Mouse (Mus musculus): ENCODE data around the gene Atrip.

Gene Atrip

GRCm38 (mm10) chr9:109097291-109097690, 23.4 kb upstream of the Atrip start:
- no peak for DNase-seq

GRCm38 (mm10) chr9:109096856-109097255, 22.9 kb upstream of the Atrip start:
- no peak for DNase-seq

GRCm38 (mm10) chr9:109096251-109096661, 22.3 kb upstream of the Atrip start:
- no peak for DNase-seq

GRCm38 (mm10) chr9:109095137-109095982, 21.4 kb upstream of the Atrip start, which contains the start of gene Plxnb1:
Plxnb1 (plus strand) TSS chr9:109095389.
- peak; percentile 66 to 67 for DNase-seq

GRCm38 (mm10) chr9:109094553-109095136, 20.7 kb upstream of the Atrip start:
- no peak for DNase-seq

- DNase-seq, result no peak
Observed at GRCm38 (mm10) chr9:109093786-109094552, 20.0 kb upstream of the Atrip start.

- DNase-seq, result no peak
Observed at GRCm38 (mm10) chr9:109092799-109093198, 18.9 kb upstream of the Atrip start.

GRCm38 (mm10) chr9:109091802-109092201, 17.9 kb upstream of the Atrip start:
- no peak for DNase-seq

GRCm38 (mm10) chr9:109090446-109090845, 16.5 kb upstream of the Atrip start:
- no peak for DNase-seq

GRCm38 (mm10) chr9:109087987-109088386, 14.1 kb upstream of the Atrip start:
- no peak for DNase-seq

- DNase-seq, result no peak
Observed at GRCm38 (mm10) chr9:109084922-109085321, 11.0 kb upstream of the Atrip start.

- DNase-seq, result peak; percentile 77 to 85
Observed at GRCm38 (mm10) chr9:109082124-109082800, 8.3 kb upstream of the Atrip start, which contains the start of the genes Ccdc51 and Tma7. Ccdc51 (plus strand) TSS chr9:109082493. Tma7 (minus strand) TSS chr9:109082587.

- DNase-seq, result no peak
Observed at GRCm38 (mm10) chr9:109081749-109082123, 7.8 kb upstream of the Atrip start.

GRCm38 (mm10) chr9:109080516-109080915, 6.6 kb upstream of the Atrip start:
- no peak for DNase-seq

- no peak for DNase-seq
Observed at GRCm38 (mm10) chr9:109068095-109068735, 5.7 kb downstream of the Atrip start.

GRCm38 (mm10) chr9:109060898-109061295, 13.0 kb downstream of the Atrip start:
- DNase-seq, result no peak

- no peak for DNase-seq
Observed at GRCm38 (mm10) chr9:109060184-109060897, 13.6 kb downstream of the Atrip start.

- peak; percentile 74 to 77 for DNase-seq
Observed at GRCm38 (mm10) chr9:109059136-109059903, 14.6 kb downstream of the Atrip start, which contains the start of gene Trex1. Trex1 (minus strand) TSS chr9:109059734.

- no peak for DNase-seq
Observed at GRCm38 (mm10) chr9:109058006-109058765, 15.7 kb downstream of the Atrip start.

GRCm38 (mm10) chr9:109057543-109057942, 16.4 kb downstream of the Atrip start:
- no peak for DNase-seq
